Mouse (Mus musculus): Measurements from ENCODE around the gene Gm10273.
"Not testable (repeated sequence)": the region's sequence is repeated elsewhere in the genome, so short reads cannot be mapped to it uniquely, and the experiment has no call there.

Gm10273 gene

GRCm38 (mm10) chr10:59395461-59395860 lies at the start of gene Gm10273:
Gm10273 (plus strand) TSS chr10:59395632.
- TF ChIP-seq GATA4 (IDR thresholded peaks at IDR 0.05; ENCODE audit: insufficient replicate concordance, low read length) = not testable (repeated sequence)

GRCm38 (mm10) chr10:59346560-59346959 lies 48.9 kb upstream of the Gm10273 start:
- no peak for TF ChIP-seq GATA4 (IDR thresholded peaks at IDR 0.05; ENCODE audit: insufficient replicate concordance, low read length)

DNA sequence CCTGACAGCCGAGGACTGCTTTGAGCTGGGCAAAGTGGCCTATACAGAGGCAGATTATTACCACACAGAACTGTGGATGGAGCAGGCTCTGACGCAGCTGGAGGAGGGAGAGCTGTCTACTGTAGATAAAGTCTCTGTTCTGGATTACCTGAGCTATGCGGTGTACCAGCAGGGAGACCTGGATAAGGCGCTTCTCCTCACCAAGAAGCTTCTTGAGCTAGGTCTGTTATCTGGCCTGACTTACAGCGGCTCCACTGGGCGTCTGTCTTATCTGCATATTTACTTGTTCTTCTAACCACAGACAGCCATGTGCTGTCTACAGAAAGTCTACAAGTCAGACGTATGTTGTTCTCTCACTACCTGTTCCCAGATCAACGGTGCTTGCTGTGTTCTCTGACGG lies 47.2 kb upstream of the Gm10273 start:
- no peak for TF ChIP-seq GATA4 (IDR thresholded peaks at IDR 0.05; ENCODE audit: insufficient replicate concordance, low read length)

GRCm38 (mm10) chr10:59349536-59349935 lies 45.9 kb upstream of the Gm10273 start:
- no peak for TF ChIP-seq GATA4 (IDR thresholded peaks at IDR 0.05; ENCODE audit: insufficient replicate concordance, low read length)

- TF ChIP-seq GATA4 (IDR thresholded peaks at IDR 0.05; ENCODE audit: insufficient replicate concordance, low read length) = no peak
These were observed 42.4 kb upstream of the Gm10273 start for GRCm38 (mm10) chr10:59353065-59353464.

GRCm38 (mm10) chr10:59354120-59354519 lies 41.3 kb upstream of the Gm10273 start:
- TF ChIP-seq GATA4 (IDR thresholded peaks at IDR 0.05; ENCODE audit: insufficient replicate concordance, low read length) = no peak

DNA sequence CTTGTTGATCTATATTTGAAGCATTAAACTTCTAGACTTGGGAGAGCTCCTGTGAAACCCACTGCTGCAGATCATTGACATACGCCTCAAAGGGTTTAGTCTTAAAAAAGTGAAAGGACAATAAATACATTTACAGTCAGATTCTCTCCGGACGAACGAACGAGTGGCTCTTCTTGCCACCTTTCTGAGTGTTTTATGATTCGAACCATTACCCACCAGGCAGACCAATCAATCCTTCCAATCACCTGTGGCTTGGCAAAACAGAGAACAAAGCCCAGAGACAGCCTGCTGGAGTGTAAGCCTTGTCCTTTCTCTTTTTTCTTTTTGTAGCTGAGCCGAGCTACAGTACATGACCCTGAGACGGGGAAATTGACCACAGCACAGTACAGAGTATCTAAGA lies 40.4 kb upstream of the Gm10273 start:
- no peak for TF ChIP-seq GATA4 (IDR thresholded peaks at IDR 0.05; ENCODE audit: insufficient replicate concordance, low read length)

DNA sequence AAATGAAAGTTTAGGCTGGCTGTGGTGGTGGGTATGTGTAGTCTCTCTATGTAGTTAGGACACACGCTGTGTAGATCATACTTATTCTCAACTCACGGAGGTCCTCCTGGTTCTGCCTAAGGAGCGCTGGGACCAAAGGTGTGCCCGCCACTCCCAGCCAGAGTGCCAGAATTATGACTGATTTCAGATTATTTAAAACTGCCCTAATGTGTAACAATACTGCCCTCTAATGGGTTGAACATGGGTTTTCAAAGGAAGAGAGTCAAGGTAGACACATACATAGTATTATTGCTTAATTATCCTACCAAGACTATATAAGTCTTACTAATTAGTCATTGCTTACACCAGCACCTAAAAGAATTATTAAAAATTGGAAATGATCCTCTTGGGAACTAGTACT lies 36.7 kb upstream of the Gm10273 start:
- TF ChIP-seq GATA4 (IDR thresholded peaks at IDR 0.05; ENCODE audit: insufficient replicate concordance, low read length) = no peak

- no peak for TF ChIP-seq GATA4 (IDR thresholded peaks at IDR 0.05; ENCODE audit: insufficient replicate concordance, low read length)
These were observed 32.2 kb upstream of the Gm10273 start for GRCm38 (mm10) chr10:59363208-59363607.

DNA sequence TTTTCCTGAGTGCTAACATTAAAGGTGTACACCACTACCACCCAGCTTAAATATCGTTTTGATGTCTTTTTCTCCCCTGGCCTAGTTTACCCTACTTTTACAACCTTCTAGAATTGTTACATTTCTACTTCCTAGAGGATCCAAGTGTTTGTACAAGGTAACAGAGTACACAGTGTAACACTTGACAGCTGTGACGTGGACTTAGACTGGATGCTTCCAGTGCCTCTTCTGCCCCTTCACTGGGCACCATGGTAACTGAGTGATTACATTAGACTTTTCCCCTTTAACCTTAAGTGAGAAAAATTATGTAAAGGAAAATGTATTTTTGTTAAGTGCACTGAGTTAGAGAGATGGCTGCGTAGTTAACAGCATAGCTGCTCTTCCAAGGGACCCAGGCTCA lies 30.9 kb upstream of the Gm10273 start:
- no peak for TF ChIP-seq GATA4 (IDR thresholded peaks at IDR 0.05; ENCODE audit: insufficient replicate concordance, low read length)

DNA sequence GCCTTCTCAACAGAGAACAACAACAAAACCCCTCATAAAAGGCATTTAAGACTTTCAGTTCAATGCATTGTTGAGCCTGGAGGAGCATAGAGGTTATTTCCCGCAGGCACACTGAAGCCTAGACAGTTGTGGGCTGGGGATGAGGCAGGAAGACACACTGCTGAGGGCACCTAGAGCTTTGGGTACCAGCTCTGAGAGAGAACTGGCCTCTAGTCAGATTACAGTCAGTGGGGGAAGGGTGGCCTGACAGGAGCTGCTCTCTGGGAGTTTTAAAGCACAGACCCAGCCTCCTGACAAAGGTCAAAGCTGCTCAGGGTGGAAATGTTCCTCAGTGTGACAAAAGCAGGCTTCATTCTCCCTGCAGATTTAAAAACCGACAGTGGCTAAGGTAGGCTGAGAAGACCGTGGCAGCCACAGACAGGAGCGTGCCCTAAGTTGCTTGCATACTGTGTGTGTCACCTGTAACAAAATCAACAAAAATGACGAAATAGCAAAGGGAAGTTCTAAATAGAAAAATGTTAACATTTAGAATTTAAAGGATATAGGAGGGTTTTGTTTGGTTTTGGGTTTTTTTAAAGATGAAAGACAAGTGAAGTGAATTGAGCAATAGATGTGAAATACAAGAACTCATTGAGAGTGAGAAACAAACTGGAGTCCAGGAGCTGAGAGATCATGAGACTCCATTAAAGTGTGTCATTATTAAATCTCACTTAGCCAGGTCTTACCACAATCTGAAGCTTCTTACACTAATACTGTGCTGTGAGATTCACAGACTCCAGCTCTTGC lies 29.4 kb upstream of the Gm10273 start:
- TF ChIP-seq GATA4 (IDR thresholded peaks at IDR 0.05; ENCODE audit: insufficient replicate concordance, low read length) = no peak

DNA sequence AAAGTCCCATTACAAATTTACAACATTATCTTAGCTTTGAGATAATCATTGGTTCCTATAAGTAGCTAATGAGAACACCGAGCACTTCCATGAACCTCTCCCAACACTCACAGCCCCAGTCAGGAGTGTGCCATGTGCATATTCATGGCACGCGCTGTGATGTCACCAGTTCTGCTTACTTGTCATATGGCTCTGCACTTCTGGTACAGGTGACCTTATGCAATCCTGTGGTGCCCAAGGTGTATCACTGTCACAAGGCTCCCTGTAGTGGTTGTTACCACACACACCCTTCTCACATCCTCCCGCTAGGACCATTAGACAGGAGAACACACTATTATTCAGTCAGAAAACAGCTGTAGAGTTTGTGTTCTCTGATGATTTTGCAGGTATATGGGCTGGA lies 28.7 kb upstream of the Gm10273 start:
- TF ChIP-seq GATA4 (IDR thresholded peaks at IDR 0.05; ENCODE audit: insufficient replicate concordance, low read length) = no peak

DNA sequence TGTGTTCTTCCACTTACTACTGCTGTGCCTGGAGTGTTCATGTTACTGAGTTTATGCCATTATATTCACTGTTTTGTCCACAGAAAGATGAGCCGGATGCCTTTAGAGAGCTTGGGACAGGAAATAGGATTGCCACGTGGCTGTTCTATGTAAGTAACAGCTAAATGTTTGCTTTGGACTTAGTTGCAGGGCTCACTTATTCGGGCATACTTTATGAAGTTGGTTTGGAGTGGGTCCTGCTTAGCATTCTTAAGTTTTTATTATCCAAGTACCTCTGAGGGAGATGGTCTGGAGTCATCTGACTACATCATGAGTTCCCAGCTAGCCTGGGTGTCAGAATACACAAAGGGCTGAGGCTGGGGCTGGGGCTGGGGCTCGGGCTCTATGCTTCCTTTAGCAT lies 28.2 kb upstream of the Gm10273 start:
- no peak for TF ChIP-seq GATA4 (IDR thresholded peaks at IDR 0.05; ENCODE audit: insufficient replicate concordance, low read length)

DNA sequence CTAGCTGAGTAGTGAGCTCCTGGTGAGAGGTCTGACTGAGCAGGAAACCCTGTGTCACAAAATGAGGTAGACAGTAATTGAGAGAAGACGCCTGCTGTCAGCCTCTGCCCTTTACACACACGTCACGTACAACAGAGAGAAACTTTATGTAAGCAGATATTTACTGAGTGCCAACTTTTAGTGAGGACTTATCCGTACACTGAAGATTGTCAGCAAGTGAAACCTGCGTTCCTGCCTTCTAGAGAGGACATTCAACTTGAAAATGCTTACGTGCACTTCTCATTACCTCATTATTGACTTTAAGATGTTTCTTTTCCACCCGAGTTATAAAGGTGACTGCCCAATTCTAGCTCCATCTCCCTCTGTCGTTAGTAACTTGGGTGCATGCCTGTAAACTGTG lies 26.7 kb upstream of the Gm10273 start:
- TF ChIP-seq GATA4 (IDR thresholded peaks at IDR 0.05; ENCODE audit: insufficient replicate concordance, low read length) = no peak

GRCm38 (mm10) chr10:59369426-59369825 lies 26.0 kb upstream of the Gm10273 start:
- TF ChIP-seq GATA4 (IDR thresholded peaks at IDR 0.05; ENCODE audit: insufficient replicate concordance, low read length) = no peak

DNA sequence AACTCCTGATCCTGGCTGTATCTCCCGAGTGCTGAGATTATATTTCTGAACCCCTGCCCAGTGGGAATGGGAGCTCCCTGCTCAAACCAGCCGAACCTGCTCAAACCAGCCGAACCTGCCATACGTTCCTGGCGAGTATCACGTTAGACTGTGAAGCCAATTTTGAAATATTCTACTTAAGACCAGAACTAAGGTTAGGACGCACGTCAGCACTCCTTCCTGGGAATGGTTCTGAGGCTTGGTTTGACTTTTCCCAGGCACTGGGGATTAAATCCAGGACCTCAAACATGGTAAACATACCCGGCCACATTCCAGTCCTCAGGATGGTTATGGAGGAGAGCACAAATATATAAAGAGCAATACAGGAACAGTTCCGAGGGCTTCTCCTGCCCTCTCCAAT lies 17.5 kb upstream of the Gm10273 start:
- no peak for TF ChIP-seq GATA4 (IDR thresholded peaks at IDR 0.05; ENCODE audit: insufficient replicate concordance, low read length)

GRCm38 (mm10) chr10:59378728-59379127 lies 16.7 kb upstream of the Gm10273 start:
- no peak for TF ChIP-seq GATA4 (IDR thresholded peaks at IDR 0.05; ENCODE audit: insufficient replicate concordance, low read length)

All from liver, adult (tissue).